Mouse (Mus musculus): ENCODE results near the gene Tpgs1.

Gene Tpgs1

GRCm38 (mm10) chr10:79669576-79670057 lies 448 bp downstream of the Tpgs1 start:
- peak; percentile 78 for DNase-seq

GRCm38 (mm10) chr10:79670071-79670888 lies 1.1 kb downstream of the Tpgs1 start:
- DNase-seq: peak; percentile 71

GRCm38 (mm10) chr10:79671396-79672087 lies 2.4 kb downstream of the Tpgs1 start:
- DNase-seq: peak; percentile 36

- DNase-seq: peak; percentile 42
Observed at GRCm38 (mm10) chr10:79672088-79672455, 2.9 kb downstream of the Tpgs1 start.

- DNase-seq: peak; percentile 43
Observed at GRCm38 (mm10) chr10:79673054-79673453, 3.9 kb downstream of the Tpgs1 start.

- DNase-seq: peak; percentile 35
Observed at GRCm38 (mm10) chr10:79675346-79676035, 6.3 kb downstream of the Tpgs1 start.

GRCm38 (mm10) chr10:79680606-79681495 lies 11.7 kb downstream of the Tpgs1 start:
- DNase-seq: peak; percentile 74

- peak; percentile 99 for DNase-seq
Observed at GRCm38 (mm10) chr10:79681591-79682245, 12.5 kb downstream of the Tpgs1 start, which contains the start of gene Cdc34. Gene Cdc34 (plus strand): TSS chr10:79682195.

- peak; percentile 78 for DNase-seq
Observed at GRCm38 (mm10) chr10:79682551-79682915, 13.4 kb downstream of the Tpgs1 start.

- peak; percentile 81 for DNase-seq
Observed at GRCm38 (mm10) chr10:79682916-79683582, 13.9 kb downstream of the Tpgs1 start.

- DNase-seq: no peak
Observed at GRCm38 (mm10) chr10:79683726-79684640, 14.8 kb downstream of the Tpgs1 start.

- DNase-seq: no peak
Observed at GRCm38 (mm10) chr10:79684770-79685600, 15.8 kb downstream of the Tpgs1 start.

GRCm38 (mm10) chr10:79686219-79686618 lies 17.1 kb downstream of the Tpgs1 start:
- DNase-seq: no peak

- DNase-seq: no peak
Observed at GRCm38 (mm10) chr10:79686691-79687090, 17.5 kb downstream of the Tpgs1 start.

- no peak for DNase-seq
Observed at GRCm38 (mm10) chr10:79687513-79687912, 18.3 kb downstream of the Tpgs1 start.

GRCm38 (mm10) chr10:79688720-79689119 lies 19.6 kb downstream of the Tpgs1 start, which contains the start of gene Gzmm:
Gene Gzmm (plus strand): TSS chr10:79689020.
- no peak for DNase-seq

- no peak for DNase-seq
Observed at GRCm38 (mm10) chr10:79689178-79689577, 20.0 kb downstream of the Tpgs1 start.

GRCm38 (mm10) chr10:79691986-79692548 lies 22.9 kb downstream of the Tpgs1 start:
- DNase-seq: no peak
